12 mouse cellular contexts compared by ENCODE assay signal in genomic region chr16:45349523-45350298, GRCm38 (mm10). TPM values are rescaled to one million over a fixed set of nuclear protein-coding genes. Genes with fewer than 3 reads are reported as not detected.
DNase-seq lines count a peak whose midpoint lies in the region; ATAC-seq and TF ChIP-seq lines count a peak whose summit lies in the region.
"Had no signal": no experiment of that assay in that cellular context is flagged by ENCODE, and none has a peak within 500 bp of the region (broad histone marks: within the 10 kb centered on the region; RNA-seq: fewer than 3 reads in every experiment).

No protein-coding gene starts in this region.

- H3K4me3 ChIP-seq in layer of hippocampus, adult 2 months: no peak overlapping the region
- no peak overlapping the region for H3K4me3 ChIP-seq in brown adipose tissue, adult 24 weeks (ENCODE audit: insufficient read depth, low read depth, low read length)
- H3K4me3 ChIP-seq: neural tube, embryonic 15.5 days had no signal

- peak; percentile 72 to 77 for ATAC-seq in hematopoietic stem cell, adult 5-6 weeks (replicated peaks in 1 of 2; ENCODE audit: insufficient read depth in 1 of 2, low FRiP score in 2 of 2, low TSS enrichment in 1 of 2, low read depth in 1 of 2, poor library complexity in 2 of 2, severe bottlenecking in 2 of 2)

- no peak for DNase-seq in layer of hippocampus, adult 2 months (ENCODE audit: low spot score in 2 of 2)
- DNase-seq in layer of hippocampus, postnatal 25 days (ENCODE audit: extremely low spot score in 1 of 2, low spot score in 1 of 2): no peak
- peak; percentile 24 for DNase-seq in naive thymus-derived CD4-positive, alpha-beta T cell, adult 2 months (ENCODE audit: low read depth)
- DNase-seq in ovary, postnatal 10 days (ENCODE audit: low spot score): no peak
- DNase-seq in ovary, postnatal 36 days (ENCODE audit: low spot score): no peak
- DNase-seq in right cerebral cortex, postnatal 36 days (ENCODE audit: low spot score in 2 of 2): no peak
- DNase-seq: cerebellum, postnatal 25 days; left cerebral cortex, postnatal 4 days had no signal

- no peak for TF ChIP-seq CTCF in layer of hippocampus, adult 2 months (conservative IDR thresholded peaks at IDR 0.05)

- 0 out of 2 replicates have a peak overlapping the region, but pooled peaks have one; percentile 1 for H3K27ac ChIP-seq in layer of hippocampus, adult 2 months
- peak overlapping the region; percentile 99 for H3K27ac ChIP-seq in brown adipose tissue, adult 24 weeks (replicated peaks; ENCODE audit: low read depth, low read length)
- H3K27ac ChIP-seq: hindbrain, embryonic 14.5 days; neural tube, embryonic 15.5 days had no signal

- H3K4me1 ChIP-seq in brown adipose tissue, adult 24 weeks (ENCODE audit: control insufficient read depth, insufficient read depth, insufficient read length, low read length): peaks cover 6% of the 10 kb centered on the region; the same call in 1 of the 2 replicates
- H3K4me1 ChIP-seq: neural tube, embryonic 15.5 days had no signal

RNA-seq across cellular contexts. Expression of gene Cd200, which starts 59.1 kb away (rescaled TPM):
- 10 to 100 TPM; 75.7 to 76.2 TPM for total RNA-seq in layer of hippocampus, adult 2 months (2021)
- total RNA-seq in layer of hippocampus, postnatal 25 days (2021): 10 to 100 TPM; 77.1 to 88.6 TPM
- 39.3 and 47.9 TPM in 2 replicates for polyA plus RNA-seq in brown adipose tissue, adult 24 weeks (2012; ENCODE audit: insufficient read depth, insufficient read length, missing spikeins)
- 8.8 and 15.6 TPM in 2 replicates for total RNA-seq in hematopoietic stem cell, adult 5-6 weeks (2017)
